Mouse (Mus musculus) embryonic fibroblast, embryonic 13.5 days (primary cell): ENCODE results near the gene Cep250.

ENCODE experiments used
- CTCF ChIP-seq: IDR thresholded peaks from 2 replicates; pipeline ENCODE4 v1.5.1; 2011; ENCODE audit warnings: mild to moderate bottlenecking, control low read depth, low read length, moderate library complexity, borderline replicate concordance; ENCODE audit not compliant: insufficient read depth
- POLR2A ChIP-seq: IDR thresholded peaks from 2 replicates; pipeline ENCODE4 v1.6.1; 2011; ENCODE audit warnings: low read depth, mild to moderate bottlenecking, control low read depth, low read length, moderate library complexity

- TF ChIP-seq POLR2A: no peak
- TF ChIP-seq CTCF: no peak
These were observed 17.1 kb downstream of the Cep250 start for GRCm38 (mm10) chr2:155973348-155973747.
